Mouse (Mus musculus): ENCODE measurements around the gene Gstt4.

DNA sequence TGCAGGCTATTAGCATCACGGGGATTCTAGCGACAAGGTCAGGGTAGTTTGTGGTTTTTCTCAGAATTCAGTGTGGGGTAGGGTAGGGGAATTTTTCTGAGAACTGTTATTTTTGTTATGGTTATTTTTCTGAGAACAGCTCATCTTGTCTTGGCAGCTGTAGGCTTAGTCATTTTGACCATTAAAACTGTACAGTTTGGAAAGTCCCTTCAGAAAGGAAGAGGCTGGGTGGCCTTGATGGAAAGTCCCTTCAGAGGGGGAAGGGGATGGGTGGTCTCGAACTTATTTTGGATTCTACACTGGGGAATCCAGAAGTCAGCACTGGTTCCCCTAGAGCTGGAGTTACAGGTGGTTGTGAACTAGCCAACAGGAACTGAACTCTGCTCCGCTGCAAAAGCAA lies 2.2 kb upstream of the Gstt4 start:
- TF ChIP-seq FLI1 (IDR thresholded peaks at IDR 0.05; ENCODE audit: low read length) (no peak), GATA1 (IDR thresholded peaks at IDR 0.05; ENCODE audit: borderline replicate concordance, low read length) (no peak)
